Mouse (Mus musculus): ENCODE measurements around the gene Naa15.

DNA sequence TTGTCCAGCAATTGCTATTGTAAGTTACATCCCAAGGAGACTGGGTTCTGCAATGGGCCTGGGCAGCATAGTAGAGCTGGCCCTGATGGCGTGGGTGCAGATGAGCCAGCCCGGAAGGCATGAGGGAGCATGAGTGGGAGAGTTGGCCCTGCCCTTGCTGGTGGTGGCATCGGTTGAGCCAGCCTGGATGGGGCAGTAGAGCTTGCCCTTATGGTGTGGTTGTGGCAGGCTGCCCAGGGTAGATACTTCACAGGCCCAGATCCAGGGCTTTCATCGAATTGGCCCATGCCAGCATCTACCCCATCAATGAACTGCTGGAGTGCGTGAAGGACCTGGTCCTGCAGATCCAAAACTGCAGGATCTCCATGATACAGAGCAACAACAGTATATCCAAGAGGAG is 97.0 kb downstream of the Naa15 start:
- TF ChIP-seq USF1 (IDR thresholded peaks at IDR 0.05; ENCODE audit: low read depth, low read length) (no peak), MAX (IDR thresholded peaks at IDR 0.05; ENCODE audit: low read length) (no peak), CTCF (conservative IDR thresholded peaks at IDR 0.05 in 1 of 2, IDR thresholded peaks at IDR 0.05 in 1 of 2; ENCODE audit: low read depth in 2 of 2, low read length in 2 of 2) (no peak), CHD1 (IDR thresholded peaks at IDR 0.05; ENCODE audit: low read depth, low read length) (no peak), SIN3A (IDR thresholded peaks at IDR 0.05; ENCODE audit: low read length) (no peak), EP300 (IDR thresholded peaks at IDR 0.05; ENCODE audit: low read length) (no peak), ELF1 (IDR thresholded peaks at IDR 0.05; ENCODE audit: low read depth, low read length) (no peak)

Measured in CH12.LX (cell line).